Mouse (Mus musculus): Measurements from ENCODE around the gene Psen2.

DNA sequence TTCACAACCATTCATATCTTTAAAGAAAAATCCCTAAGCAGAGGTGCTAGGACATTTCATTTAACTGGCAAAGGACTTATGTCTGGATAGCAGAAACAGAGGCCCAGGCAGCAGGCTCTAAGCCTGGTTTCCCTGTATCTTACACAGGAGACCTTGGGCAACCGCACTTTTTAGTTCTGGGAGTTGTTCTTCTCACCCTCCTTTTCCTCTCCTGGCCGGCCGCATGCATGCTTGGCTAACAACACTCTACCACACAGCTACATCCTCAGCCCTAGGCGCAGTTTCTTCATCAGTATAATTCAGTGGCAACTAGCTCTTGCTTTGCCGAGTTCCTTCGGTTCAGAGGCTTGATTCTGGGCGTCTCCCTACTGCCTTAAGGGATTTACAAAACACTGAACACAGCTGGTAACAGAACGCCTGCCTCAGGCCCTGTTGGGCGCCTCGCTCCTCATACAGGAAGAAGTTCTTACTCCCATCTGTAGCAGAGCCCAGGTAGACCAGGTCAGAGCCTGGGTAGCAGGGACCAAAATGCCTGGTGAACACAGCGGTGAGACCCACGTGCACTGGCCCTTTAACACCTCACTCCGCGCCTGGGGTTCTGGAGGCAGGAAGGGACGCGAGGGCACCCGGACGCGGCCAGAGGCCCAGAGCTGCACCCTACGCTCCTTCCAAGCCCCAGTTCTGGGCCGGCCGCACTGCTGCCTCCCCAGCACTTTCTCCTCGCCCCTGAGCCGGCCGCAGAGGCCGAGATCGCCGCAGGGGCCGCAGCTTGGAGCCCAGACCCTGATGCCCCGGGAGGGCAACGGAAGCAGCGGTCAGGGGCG is 7.7 kb downstream of the Psen2 start:
- TF ChIP-seq ZC3H11A (IDR thresholded peaks at IDR 0.05; ENCODE audit: borderline replicate concordance, low read depth, low read length): no peak
- no peak for TF ChIP-seq CHD2 (IDR thresholded peaks at IDR 0.05; ENCODE audit: low read depth, low read length)

Measured in ES-E14 (cell line).